Mouse (Mus musculus): Measurements from ENCODE around the gene Hspa12a. TPM values are rescaled to one million over a fixed set of nuclear protein-coding genes. Genes with fewer than 3 reads are reported as not detected.

The Hspa12a gene
- total and polyA plus RNA-seq, 2 experiments from 2014 or later = 56.1 to 70.8 TPM

GRCm38 (mm10) chr19:58896216-58896615 is 47.2 kb downstream of the Hspa12a start:
- no peaks in the 10 kb centered on the region for H3K4me1 ChIP-seq (ENCODE audit: insufficient read depth, low read length)
- no peaks in the 10 kb centered on the region for H3K27me3 ChIP-seq (ENCODE audit: insufficient read depth, low read length)
- no peak overlapping the region for H3K27ac ChIP-seq
- no peak overlapping the region for H3K4me3 ChIP-seq (ENCODE audit: low read length)
- no peak for TF ChIP-seq CTCF (IDR thresholded peaks at IDR 0.05; ENCODE audit: low read depth)
- H3K36me3 ChIP-seq (ENCODE audit: insufficient read depth, low read length) = no peaks in the 10 kb centered on the region
- H3K9ac ChIP-seq (replicated peaks; ENCODE audit: low read length) = no peak overlapping the region
- no peak overlapping the region for H3K4me2 ChIP-seq (ENCODE audit: low read depth, low read length)
- H3K9me3 ChIP-seq (ENCODE audit: low read length) = no peaks in the 10 kb centered on the region
- peak; percentile 32 for DNase-seq (ENCODE audit: low spot score)
- ATAC-seq = no peak
- WGBS = 39% methylated on average over 3 of the region's 3 CpGs

DNA sequence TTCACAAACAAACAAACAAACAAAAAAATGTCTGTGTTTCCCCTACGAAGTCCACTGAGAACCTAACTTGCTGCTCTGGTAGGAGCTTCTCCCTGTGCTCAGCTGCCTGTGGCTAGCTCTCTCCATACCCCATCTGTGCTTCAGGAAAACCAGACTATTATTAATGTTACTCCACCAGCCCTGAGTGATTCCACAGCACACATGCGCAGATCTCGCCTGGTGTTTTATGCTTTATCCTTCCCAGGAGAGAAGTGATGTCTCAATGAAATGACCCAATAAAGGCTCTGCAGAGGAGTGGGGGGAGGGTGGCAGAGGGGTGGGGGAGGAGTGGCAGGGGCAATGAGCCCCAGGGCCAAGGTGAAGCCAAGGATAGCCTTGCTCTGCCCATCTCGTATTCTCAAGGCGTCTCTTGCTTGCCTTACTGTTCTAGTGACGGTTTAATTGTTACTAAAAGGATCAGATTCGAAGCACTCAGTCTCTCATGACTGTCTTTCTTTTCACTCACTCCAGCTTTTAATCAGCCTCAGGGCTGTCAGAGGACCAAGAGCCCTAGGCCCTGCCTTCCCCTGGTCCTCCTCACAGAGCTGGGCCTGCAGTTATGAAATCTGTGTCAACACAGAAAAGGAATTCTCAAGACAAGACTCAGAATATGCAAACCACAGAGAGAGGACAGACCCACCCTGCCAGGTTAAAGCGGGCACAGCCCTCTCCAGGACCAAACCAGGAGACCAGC is 54.0 kb downstream of the Hspa12a start:
- 50% methylated on average over 8 of the region's 8 CpGs for WGBS
- H3K4me3 ChIP-seq (ENCODE audit: low read length) = no peak overlapping the region
- no peaks in the 10 kb centered on the region for H3K9me3 ChIP-seq (ENCODE audit: low read length)
- peak; percentile 59 for ATAC-seq
- no peak overlapping the region for H3K4me2 ChIP-seq (ENCODE audit: low read depth, low read length)
- no peaks in the 10 kb centered on the region for H3K36me3 ChIP-seq (ENCODE audit: insufficient read depth, low read length)
- H3K9ac ChIP-seq (replicated peaks; ENCODE audit: low read length) = no peak overlapping the region
- TF ChIP-seq CTCF (IDR thresholded peaks at IDR 0.05; ENCODE audit: low read depth) = no peak
- no peaks in the 10 kb centered on the region for H3K4me1 ChIP-seq (ENCODE audit: insufficient read depth, low read length)
- no peaks in the 10 kb centered on the region for H3K27me3 ChIP-seq (ENCODE audit: insufficient read depth, low read length)
- H3K27ac ChIP-seq = peak overlapping the region; percentile 23
- peak; percentile 46 for DNase-seq (ENCODE audit: low spot score)

GRCm38 (mm10) chr19:58886467-58886866 is 57.0 kb downstream of the Hspa12a start:
- Histone ChIP-seq H3K27ac (no peak overlapping the region), H3K4me2 (ENCODE audit: low read depth, low read length) (no peak overlapping the region), H3K4me1 (ENCODE audit: insufficient read depth, low read length) (no peaks in the 10 kb centered on the region), H3K9ac (replicated peaks; ENCODE audit: low read length) (no peak overlapping the region), H3K4me3 (ENCODE audit: low read length) (no peak overlapping the region), H3K27me3 (ENCODE audit: insufficient read depth, low read length) (no peaks in the 10 kb centered on the region), H3K9me3 (ENCODE audit: low read length) (no peaks in the 10 kb centered on the region), H3K36me3 (ENCODE audit: insufficient read depth, low read length) (no peaks in the 10 kb centered on the region)
- ATAC-seq (no peak), DNase-seq (ENCODE audit: low spot score) (no peak)
- peak; percentile 19; the same call in 1 of the 2 replicates for TF ChIP-seq CTCF (IDR thresholded peaks at IDR 0.05; ENCODE audit: low read depth)
- 66% methylated on average over 7 of the region's 7 CpGs for WGBS

DNA sequence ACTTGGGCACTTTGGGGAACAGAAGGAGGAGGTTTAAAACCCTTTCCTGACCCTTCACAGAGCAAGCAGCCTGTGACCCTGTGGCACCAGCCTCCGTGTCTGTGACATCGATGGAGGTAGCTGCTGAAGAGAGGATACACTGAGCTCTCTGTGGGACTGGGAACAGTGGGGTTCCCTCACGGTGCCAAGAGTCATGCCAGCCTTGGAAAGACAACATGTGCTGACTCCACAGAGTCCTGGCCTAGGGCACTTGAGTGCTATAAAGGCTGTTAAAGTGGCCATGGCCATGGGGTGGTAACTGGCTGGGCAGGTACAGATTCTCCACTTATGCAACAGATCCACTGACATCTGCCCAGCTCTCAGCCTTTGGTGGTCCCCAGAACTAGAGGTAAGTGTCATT is 60.0 kb downstream of the Hspa12a start:
- Histone ChIP-seq H3K4me3 (ENCODE audit: low read length) (no peak overlapping the region), H3K9ac (replicated peaks; ENCODE audit: low read length) (no peak overlapping the region), H3K27me3 (ENCODE audit: insufficient read depth, low read length) (no peaks in the 10 kb centered on the region), H3K9me3 (ENCODE audit: low read length) (no peaks in the 10 kb centered on the region), H3K4me2 (ENCODE audit: low read depth, low read length) (no peak overlapping the region), H3K27ac (no peak overlapping the region), H3K4me1 (ENCODE audit: insufficient read depth, low read length) (no peaks in the 10 kb centered on the region), H3K36me3 (ENCODE audit: insufficient read depth, low read length) (no peaks in the 10 kb centered on the region)
- ATAC-seq (no peak), DNase-seq (ENCODE audit: low spot score) (no peak)
- no peak for TF ChIP-seq CTCF (IDR thresholded peaks at IDR 0.05; ENCODE audit: low read depth)
- WGBS = 67% methylated on average over 3 of the region's 3 CpGs

GRCm38 (mm10) chr19:58882336-58882735 is 61.1 kb downstream of the Hspa12a start:
- no peak for DNase-seq (ENCODE audit: low spot score)
- Histone ChIP-seq H3K27ac (no peak overlapping the region), H3K27me3 (ENCODE audit: insufficient read depth, low read length) (no peaks in the 10 kb centered on the region), H3K4me2 (ENCODE audit: low read depth, low read length) (no peak overlapping the region), H3K9me3 (ENCODE audit: low read length) (no peaks in the 10 kb centered on the region), H3K36me3 (ENCODE audit: insufficient read depth, low read length) (no peaks in the 10 kb centered on the region), H3K9ac (replicated peaks; ENCODE audit: low read length) (no peak overlapping the region), H3K4me1 (ENCODE audit: insufficient read depth, low read length) (no peaks in the 10 kb centered on the region), H3K4me3 (ENCODE audit: low read length) (no peak overlapping the region)
- WGBS = 69% methylated on average over 4 of the region's 4 CpGs
- no peak for ATAC-seq
- TF ChIP-seq CTCF (IDR thresholded peaks at IDR 0.05; ENCODE audit: low read depth) = no peak

GRCm38 (mm10) chr19:58879330-58879957 is 64.0 kb downstream of the Hspa12a start:
- Histone ChIP-seq H3K27me3 (ENCODE audit: insufficient read depth, low read length) (no peaks in the 10 kb centered on the region), H3K4me2 (ENCODE audit: low read depth, low read length) (no peak overlapping the region), H3K4me1 (ENCODE audit: insufficient read depth, low read length) (no peaks in the 10 kb centered on the region), H3K9me3 (ENCODE audit: low read length) (no peaks in the 10 kb centered on the region), H3K36me3 (ENCODE audit: insufficient read depth, low read length) (no peaks in the 10 kb centered on the region), H3K4me3 (ENCODE audit: low read length) (no peak overlapping the region), H3K27ac (no peak overlapping the region), H3K9ac (replicated peaks; ENCODE audit: low read length) (no peak overlapping the region)
- DNase-seq (ENCODE audit: low spot score) = no peak
- 89% methylated on average over 7 of the region's 7 CpGs for WGBS
- no peak for TF ChIP-seq CTCF (IDR thresholded peaks at IDR 0.05; ENCODE audit: low read depth)
- ATAC-seq = no peak

DNA sequence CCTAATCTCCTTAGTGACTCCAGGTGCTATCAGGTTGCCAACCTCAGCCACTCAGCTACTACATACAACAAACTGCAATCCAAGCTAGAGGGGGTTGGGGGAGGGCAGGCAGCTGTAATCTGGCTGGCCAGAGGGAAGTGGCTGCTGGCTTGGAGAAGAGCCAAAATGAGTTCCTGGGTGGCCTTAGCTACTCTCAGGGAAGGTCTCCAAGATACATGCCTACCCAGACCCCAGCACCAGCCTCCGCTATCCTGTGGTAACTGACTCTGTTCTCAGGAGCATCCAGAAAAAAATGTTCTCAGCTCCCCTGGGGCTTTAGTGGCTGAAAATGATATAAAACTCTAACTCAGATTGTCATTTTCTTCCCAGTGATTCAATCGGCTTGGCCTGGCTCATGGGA is 64.9 kb downstream of the Hspa12a start:
- TF ChIP-seq CTCF (IDR thresholded peaks at IDR 0.05; ENCODE audit: low read depth) = no peak
- no peaks in the 10 kb centered on the region for H3K9me3 ChIP-seq (ENCODE audit: low read length)
- H3K27ac ChIP-seq = no peak overlapping the region
- WGBS = 54% methylated on average over 2 of the region's 2 CpGs
- DNase-seq (ENCODE audit: low spot score) = peak; percentile 42
- no peak overlapping the region for H3K4me2 ChIP-seq (ENCODE audit: low read depth, low read length)
- H3K4me3 ChIP-seq (ENCODE audit: low read length) = no peak overlapping the region
- H3K36me3 ChIP-seq (ENCODE audit: insufficient read depth, low read length) = no peaks in the 10 kb centered on the region
- ATAC-seq = no peak
- no peaks in the 10 kb centered on the region for H3K4me1 ChIP-seq (ENCODE audit: insufficient read depth, low read length)
- H3K27me3 ChIP-seq (ENCODE audit: insufficient read depth, low read length) = no peaks in the 10 kb centered on the region
- H3K9ac ChIP-seq (replicated peaks; ENCODE audit: low read length) = no peak overlapping the region

Measured in hindbrain, postnatal 0 days (tissue).